Mouse (Mus musculus): Measurements from ENCODE around the gene Kctd3.

The Kctd3 gene

DNA sequence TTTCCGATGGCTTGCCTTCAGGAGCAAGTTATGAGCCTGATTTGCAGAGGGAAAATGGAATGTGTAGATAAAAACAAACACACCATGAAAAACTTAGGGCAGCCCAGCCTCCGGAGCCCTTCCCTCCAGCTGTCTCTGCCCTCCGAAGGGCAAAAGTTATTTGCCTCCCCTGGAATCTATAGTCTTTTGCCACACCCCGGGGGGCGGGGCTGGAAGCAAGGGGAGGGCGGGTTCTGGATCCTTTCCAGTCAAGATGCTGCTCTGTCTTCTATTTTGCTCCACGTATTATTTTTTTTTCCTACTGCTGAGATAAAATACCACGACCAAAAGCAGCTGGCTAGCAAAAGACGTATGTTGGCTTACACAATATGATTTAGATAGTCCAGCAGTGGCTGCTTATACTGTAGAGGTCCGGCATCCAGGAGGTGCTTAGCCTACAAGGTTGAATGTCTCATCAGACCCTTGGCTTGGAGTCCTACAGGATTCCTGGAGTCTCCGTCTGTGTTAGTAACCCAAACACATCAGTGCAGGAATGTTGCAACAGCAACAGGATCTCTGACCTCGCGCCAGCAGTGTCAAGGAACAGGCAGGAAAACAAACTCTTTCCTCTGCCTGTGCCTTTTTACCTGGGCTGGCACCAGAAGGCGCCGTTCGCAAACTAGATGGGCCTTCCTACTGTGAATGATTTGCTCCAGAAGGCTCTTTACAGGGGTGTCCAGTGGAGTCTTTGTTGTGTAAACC is 5.4 kb upstream of the Kctd3 start:
- in situ Hi-C loops (cut with MboI; ENCODE audit: low sequenced_read_pairs): loop anchor here (25.0 kb wide), 1 partner anchor 924 kb away; no protein-coding TSS in a partner anchor

DNA sequence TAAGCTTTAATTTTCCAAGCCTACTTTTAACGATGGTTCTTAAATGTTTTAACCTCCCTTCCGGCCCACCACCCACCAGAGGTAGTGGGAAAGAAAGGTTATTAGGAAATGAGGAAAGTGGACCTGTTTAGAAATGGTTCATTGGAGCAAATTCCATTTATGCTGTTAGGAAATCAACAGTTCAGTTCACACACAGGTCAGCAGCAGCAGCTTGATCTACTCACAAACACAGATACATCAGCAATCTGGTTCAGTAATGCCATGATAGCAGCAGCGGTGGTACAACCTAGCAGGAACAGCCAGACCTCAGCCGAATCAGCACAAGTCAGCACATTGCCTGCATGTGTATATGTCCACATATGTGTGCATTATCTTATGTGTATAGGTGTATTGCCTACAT is 3.0 kb upstream of the Kctd3 start:
- in situ Hi-C loops (cut with MboI; ENCODE audit: low sequenced_read_pairs): loop anchor here (25.0 kb wide), 1 partner anchor 927 kb away; no protein-coding TSS in a partner anchor

DNA sequence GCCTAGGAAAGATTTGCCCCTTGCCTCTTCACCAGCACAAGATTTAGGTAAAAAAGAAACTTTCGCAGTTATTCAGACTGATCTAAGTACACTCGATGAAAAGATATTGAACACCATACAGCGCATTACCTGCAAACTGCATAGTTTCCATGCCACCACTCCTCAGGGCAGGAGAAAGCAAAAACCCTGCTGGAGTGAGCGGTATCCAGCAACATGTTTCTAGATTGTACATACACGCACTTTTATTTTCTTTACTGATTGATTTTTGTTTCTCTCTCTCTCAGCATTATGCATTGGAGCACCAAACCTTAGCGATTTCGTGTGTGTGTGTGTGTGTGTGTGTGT is 311 bp upstream of the Kctd3 start:
- in situ Hi-C loops (cut with MboI; ENCODE audit: low sequenced_read_pairs): loop anchor here (25.0 kb wide), 1 partner anchor 929 kb away; no protein-coding TSS in a partner anchor

DNA sequence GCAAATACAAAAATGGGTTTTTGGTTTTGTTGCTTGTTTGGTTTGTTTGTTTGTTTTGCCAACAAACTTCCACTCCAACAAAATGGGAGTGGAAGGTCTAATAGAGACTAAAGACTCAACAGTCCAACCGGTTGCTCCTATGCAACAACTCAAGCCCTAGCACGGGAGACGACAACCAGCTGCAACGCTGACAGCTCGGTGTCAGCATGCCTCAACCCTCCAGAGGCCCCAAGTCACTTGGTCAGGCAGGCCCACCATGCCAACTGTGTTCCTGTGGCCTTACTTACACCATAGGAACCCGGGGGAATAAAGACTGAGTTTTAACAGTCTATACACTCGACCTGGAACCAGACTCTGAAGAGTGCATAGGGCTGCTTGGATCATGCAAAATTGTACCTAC is 815 bp downstream of the Kctd3 start:
- in situ Hi-C loops (cut with MboI; ENCODE audit: low sequenced_read_pairs): loop anchor here (25.0 kb wide), 1 partner anchor 930 kb away; no protein-coding TSS in a partner anchor

DNA sequence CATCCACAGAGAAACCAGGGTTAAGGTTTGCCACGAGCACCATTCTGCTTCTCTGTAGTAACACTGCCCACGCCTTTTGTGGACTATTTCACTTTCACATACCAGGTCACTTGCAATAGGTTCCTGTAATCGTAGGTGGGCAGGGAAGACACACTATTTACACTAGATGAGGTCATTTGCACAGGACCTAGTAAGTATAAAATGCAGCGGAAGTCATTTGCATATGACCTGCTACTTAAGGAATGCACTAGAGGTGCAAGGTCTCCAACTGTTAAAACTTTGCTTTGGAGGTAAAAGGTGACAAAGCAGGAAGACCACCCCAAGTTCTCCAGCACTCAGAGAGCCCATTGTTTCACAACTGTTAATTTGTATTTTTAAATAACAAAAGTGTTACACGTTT is 1.4 kb downstream of the Kctd3 start:
- in situ Hi-C loops (cut with MboI; ENCODE audit: low sequenced_read_pairs): loop anchor here (25.0 kb wide), 1 partner anchor 931 kb away; no protein-coding TSS in a partner anchor

DNA sequence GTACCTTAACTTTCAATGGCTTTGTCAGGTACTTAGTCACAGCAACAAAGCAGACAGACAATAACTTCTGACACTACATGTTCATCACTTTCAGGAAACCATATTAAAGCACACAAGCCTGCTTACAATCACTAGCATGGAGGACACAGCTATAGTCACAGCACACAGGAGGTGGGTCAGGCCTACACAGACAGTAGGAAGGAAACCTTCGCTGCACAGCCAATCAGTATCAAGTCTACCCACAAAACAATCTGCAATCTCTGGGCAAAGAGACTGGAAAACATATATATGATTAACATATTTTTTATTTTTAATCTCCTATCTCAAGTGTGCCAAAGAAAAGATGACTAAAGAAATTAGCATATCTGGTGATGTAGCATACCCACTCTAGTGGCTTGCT is 2.9 kb downstream of the Kctd3 start:
- in situ Hi-C loops (cut with MboI; ENCODE audit: low sequenced_read_pairs): loop anchor here (25.0 kb wide), 1 partner anchor 933 kb away; no protein-coding TSS in a partner anchor

DNA sequence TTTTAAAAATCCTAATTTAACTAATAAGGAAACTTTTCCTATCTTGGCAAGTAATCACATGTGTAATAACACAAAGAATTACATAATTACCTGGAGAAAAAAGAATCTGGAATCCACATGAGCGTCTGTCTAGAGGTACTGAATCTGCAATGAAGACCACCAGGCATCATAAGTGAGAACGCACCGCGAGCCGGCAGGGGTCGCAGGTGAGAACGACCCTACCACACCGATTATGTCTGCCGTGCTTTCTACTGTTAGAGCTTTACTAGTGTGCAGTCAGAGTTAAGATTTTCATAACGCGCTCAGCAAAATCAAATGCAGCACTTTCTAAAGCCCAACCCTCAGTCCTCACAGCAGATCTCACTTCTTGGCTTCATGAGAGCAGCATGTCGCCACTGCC is 5.8 kb downstream of the Kctd3 start:
- in situ Hi-C loops (cut with MboI; ENCODE audit: low sequenced_read_pairs): loop anchor here (25.0 kb wide), 1 partner anchor 935 kb away; no protein-coding TSS in a partner anchor

DNA sequence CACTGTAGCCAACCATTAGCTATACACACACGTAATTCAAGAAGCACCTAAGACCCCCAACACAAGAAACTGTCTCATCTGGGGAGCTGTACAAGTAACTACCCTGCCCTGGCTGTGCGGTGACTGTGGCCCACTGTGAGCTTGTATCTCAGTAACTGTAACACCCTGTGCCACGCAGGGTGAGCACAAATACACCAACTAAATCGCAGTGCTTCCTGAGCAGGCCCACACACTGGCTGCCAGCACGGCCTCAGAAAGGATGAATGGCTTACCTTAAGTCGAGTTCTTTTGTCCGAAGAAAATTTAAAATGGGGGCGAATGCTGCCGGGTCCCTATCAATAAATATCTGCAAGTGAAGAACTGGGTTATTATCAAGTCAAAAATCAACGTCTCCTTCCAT is 7.7 kb downstream of the Kctd3 start:
- in situ Hi-C loops (cut with MboI; ENCODE audit: low sequenced_read_pairs): loop anchor here (25.0 kb wide), 1 partner anchor 937 kb away; no protein-coding TSS in a partner anchor

DNA sequence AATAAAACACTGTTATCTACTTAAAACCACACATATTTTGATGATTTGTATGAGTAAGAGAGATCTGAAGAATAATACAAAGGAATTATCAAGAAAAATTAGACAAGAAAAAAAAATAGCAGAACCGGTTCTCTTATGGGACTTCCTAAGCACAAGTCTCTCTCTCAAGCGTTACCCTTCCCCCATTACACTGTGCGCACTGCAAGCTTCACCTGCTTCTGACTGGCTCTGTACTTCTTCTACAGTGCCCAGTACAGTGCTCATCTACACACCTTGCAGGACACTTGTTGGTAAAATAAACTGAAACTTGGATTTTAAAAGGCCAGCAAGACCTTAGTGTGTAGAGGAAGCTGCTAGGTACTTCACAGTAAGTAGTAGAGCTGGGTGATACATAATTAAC is 9.7 kb downstream of the Kctd3 start:
- in situ Hi-C loops (cut with MboI; ENCODE audit: low sequenced_read_pairs): no loop called here

DNA sequence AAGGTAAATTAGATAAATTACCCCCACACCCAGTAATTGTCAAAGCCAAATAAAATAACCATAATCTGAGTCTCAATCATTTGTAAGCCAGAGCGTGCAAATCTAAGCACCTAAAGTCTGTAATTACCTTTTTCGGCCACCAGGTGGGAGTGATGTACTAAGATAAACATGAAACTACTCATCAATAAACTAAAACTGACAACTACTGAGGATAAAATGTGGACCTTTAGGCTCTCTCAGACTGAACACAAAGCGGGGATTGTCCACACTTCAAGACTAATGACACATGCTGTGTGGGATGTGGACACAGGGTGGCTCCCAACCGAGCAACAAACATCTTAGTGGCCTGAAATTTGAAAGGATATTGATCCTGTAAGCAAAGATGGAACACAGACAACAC is 14.4 kb downstream of the Kctd3 start:
- in situ Hi-C loops (cut with MboI; ENCODE audit: low sequenced_read_pairs): no loop called here

DNA sequence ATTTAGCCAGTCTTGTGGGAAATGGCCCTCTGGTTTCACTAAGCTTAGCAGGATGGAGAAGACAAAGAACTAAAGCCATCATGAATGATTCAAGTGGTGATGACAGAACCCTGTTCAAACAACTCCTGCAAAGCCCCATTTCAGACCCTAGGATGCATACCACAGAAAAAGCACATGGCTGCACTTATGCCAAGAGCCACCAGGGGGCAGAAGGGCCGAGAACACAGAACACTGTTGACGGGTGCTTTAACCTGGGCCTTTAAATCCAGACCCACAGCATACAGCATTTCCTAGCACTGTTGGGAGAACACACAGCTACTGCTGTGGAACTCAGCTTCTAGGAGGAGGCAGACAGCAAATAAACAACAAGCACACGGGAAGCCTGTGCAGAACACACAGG is 27.6 kb downstream of the Kctd3 start:
- in situ Hi-C loops (cut with MboI; ENCODE audit: low sequenced_read_pairs): no loop called here

DNA sequence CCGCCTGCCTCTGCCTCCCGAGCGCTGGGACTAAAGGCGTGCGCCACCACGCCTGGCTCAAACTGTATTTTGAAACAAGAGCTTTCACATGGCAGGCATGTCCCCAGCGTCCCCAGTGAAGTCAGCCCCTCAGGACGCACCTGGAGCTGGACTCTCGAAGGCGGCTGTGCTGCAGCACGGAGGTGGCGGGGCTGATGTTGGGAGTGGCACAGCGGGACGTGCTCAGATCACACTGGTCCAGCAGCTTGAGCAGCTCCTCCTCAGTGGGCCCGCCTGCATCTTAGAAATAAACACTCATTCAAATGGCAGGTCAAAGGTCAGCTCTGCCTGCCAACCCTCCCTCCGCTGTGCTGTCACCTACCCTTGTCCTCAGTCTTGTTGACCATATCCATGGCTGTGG is 33.7 kb downstream of the Kctd3 start:
- in situ Hi-C loops (cut with MboI; ENCODE audit: low sequenced_read_pairs): no loop called here

DNA sequence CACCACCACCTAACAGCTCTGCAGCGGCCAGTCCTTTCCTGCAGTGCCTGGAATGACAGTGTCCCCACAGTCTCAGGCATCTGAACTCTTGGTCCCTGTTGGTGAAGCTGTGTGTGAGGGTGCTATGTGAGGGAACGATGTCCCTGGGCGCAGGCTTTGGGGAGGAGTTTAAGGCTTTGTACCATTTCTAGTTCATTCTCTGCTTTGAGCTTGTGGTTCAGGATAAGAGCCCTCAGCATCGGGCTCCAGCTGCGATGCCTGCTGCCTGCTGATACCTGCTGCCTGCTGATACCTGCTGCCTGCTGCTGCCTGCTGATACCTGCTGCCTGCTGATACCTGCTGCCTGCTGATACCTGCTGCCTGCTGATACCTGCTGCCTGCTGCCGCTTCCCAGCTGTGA is 34.6 kb downstream of the Kctd3 start:
- in situ Hi-C loops (cut with MboI; ENCODE audit: low sequenced_read_pairs): no loop called here

DNA sequence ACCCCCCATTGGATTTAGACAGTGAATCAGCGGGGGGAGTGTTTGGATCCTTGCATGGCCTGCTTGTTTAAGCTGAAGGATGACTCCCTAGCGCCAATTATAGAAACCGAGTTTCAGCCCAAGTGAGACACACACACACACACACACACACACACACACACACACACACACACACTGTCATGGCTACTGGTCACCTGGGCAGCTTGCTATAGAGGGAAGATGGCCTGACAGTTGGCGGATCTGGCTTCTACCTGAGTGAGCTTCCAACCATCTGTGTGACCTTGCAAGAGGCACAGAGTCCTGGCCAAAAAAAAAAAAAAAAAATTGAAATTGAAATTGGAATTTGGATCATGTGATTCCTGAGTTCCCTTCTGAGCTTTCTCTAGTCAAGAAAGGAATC is 55.1 kb downstream of the Kctd3 start:
- in situ Hi-C loops (cut with MboI; ENCODE audit: low sequenced_read_pairs): no loop called here

DNA sequence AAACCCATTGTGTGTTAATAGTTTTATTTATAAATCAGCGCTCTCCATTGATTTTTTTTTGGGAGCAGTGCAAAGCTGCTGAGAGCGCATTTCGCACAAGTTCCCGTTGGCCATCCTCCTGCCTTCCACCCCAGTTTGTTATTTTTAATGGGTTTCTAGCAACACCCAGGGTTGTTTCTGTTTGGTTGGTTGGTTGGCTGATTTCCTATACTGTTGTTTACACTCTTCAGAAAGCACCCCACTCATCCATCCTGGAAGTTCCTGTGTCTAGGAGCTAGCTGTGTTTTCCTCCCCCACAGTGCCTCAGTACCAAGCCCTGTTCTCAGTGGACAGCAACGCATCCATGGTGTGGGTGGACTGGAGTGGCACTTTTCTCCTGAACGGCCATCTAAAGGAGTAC is 56.5 kb downstream of the Kctd3 start:
- in situ Hi-C loops (cut with MboI; ENCODE audit: low sequenced_read_pairs): no loop called here

DNA sequence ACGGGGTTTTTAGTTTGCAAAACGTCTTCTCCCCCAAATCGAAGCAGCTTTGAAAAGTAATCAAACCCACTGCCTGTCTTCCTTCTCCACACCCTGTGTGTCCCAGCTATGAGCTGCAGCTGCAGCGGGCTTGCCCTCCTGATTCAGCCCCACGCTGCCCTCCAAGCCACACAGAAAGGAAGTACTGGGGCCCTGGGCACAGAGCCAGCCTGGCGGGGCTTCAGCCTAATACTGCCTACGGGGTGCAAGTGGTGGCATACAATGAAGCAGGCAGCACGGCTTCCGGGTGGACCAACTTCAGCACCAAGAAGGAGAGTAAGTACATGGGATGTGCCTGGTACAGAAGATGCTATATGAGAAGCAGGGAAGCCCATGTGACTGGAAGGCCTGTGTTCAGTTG is 59.4 kb downstream of the Kctd3 start:
- in situ Hi-C loops (cut with MboI; ENCODE audit: low sequenced_read_pairs): no loop called here

DNA sequence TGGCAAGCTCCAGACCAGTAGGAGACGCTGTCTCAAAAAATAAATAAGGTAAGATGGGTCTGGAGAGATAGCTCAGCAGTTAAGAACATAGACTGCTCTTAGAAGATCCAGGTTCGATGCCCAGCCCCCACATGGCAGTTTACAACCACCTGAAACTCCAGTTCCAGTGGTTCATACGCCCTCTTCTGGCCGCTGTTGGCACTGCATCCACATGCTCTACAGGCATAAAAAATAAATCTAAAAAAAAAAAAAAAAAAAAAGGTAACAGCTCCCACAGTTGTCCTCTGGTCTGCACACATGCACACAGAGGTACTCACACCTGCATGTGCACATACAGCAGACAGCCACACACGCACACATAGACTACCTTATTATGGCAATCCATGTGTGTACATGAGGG is 59.8 kb downstream of the Kctd3 start:
- in situ Hi-C loops (cut with MboI; ENCODE audit: low sequenced_read_pairs): no loop called here

DNA sequence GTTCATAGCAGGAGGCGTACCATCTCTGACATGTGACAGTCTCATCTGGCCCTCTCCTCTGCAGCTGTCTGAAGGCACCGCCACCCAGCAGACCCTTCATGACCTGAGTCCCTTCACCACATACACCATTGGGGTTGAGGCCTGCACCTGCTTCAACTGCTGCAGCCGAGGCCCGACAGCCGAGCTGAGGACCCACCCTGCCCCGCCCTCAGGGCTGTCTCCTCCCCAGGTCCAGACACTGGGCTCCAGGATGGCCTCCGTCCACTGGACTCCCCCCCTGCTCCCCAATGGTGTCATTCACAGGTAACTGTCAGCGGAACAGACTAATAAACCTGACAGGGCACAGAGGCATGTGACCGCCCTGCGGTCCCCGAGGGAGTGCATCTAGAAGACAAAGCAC is 60.8 kb downstream of the Kctd3 start:
- in situ Hi-C loops (cut with MboI; ENCODE audit: low sequenced_read_pairs): no loop called here

DNA sequence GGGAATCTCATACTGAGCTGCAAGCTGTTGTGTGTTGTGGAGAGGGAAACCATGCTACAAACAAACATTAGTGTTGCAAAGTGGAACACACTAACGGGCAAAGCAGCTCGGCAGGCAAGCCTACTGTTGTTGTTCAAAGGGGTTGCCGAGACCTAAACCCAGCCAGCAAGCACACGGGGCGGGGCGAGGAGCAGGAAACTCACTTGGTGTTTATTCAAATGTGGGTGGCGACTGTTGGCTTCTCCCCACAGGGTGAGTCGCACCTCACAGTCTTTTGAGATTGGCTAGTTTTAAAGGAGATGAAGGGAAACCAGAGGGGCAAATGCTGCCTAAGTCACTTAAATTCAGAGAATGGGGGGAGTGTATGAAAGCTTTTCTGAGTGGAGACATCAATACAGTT is 62.3 kb downstream of the Kctd3 start:
- in situ Hi-C loops (cut with MboI; ENCODE audit: low sequenced_read_pairs): no loop called here

DNA sequence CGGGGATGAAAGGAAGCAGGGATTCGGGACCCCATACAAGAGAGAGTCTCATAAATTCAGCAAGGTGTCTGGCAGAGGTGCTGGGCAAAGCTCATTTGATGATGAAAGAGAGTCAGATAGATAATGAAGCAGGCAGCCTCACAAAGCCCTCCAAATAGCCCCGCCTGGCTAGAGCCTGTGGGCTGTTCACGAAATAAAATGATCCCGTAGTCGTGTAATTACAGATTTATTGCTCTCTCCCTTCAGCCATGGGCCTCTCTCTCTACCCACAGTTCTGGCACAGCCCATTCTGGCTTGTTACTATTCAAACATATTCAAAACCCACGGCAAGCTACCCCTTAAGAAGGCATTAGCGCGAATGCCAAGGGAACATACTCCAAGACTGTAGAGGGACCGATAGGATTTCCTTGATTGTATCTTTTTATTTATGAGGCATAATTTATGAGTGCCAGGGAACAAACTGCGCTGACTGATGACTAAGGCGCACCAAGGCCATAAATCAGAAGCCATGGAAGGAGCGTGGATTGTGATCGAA is 70.3 kb downstream of the Kctd3 start:
- in situ Hi-C loops (cut with MboI; ENCODE audit: low sequenced_read_pairs): no loop called here
